Mouse (Mus musculus) thymus, postnatal 36 days (tissue): ENCODE data around the gene Adamts9.

Experiments
- DNase-seq, 2 experiments: peaks; one replicate each; pipeline ENCODE4 v3.0.0; 2022; ENCODE audit warnings: mixed read lengths in 2 of 2

The Adamts9 gene

DNA sequence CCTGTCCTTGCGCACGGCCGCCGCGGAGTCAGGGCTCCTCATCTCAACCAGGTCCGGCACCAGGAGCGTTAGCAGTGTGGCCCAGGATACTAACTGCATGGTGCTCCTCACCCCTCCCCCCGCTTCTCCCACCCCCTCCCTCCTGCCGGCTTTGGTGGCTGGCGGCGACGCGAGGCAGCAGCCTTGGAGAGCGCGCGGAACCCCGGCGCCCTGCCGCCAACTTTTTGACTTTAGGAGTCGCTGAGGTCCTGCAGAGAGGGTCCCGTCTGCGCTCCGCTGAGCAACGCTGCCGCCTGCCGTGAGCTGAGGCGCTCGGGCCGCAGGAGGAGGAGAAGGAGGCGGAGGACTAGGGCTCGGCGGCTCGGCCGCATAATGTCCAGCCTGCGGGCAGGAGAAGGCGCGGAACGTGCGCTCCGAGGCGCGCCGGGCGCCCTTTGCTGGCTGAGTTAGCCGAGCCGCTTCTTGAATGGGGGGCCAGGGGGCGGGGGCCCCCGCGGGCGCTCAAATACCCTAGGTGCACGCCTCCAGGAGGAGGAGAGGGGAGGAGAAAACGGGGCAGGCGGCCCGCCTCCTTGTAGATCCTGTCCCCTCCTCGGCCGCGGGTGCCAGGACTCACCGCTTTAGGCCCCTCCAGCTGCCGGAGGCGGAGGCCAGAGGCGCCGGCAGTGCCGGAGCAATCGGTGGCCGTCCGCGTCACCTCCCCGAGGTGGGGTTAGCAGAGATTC lies at the start of gene Adamts9:
Gene Adamts9, minus strand, starts transcription at position 436 of the 725 bp plus-strand sequence.
- DNase-seq: peak in 1 of 2 experiments; percentile 19

DNA sequence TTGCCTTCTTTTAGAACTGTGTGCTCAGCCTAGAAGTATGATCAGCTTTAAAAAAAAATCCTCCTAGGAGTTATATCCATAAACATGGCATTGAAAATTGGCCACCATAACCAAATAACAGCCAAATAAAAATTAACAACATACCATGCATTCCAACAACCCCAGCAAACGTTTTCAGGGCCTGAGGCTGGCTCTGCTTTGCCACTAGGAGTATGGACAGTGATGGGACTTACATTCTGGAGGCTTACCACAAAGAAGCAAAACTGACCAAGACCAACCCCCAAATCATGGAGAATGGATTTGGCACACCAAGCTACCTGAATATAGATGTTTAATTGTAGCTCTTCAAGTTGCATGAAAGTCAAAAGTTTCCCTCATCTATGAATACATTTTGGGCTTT lies 48.3 kb upstream of the Adamts9 start:
- no peak for DNase-seq

DNA sequence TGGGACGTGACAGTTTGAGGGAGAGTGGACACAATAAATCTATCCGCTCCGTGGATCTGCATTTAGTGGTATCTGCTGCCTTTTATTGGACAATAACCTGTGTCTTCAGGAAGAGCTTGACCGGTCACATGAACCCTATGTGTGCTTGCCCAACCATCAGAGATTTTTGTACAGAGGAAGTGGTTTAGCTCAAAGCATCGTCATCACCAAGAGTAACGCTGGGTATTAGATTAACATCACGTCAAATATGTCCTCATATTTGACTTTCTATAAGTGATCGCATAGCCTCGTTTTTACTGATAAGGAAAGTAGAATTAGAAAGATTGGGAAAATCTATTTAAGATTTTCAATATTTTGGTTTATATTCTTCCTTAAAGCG lies 45.3 kb upstream of the Adamts9 start:
- no peak for DNase-seq

DNA sequence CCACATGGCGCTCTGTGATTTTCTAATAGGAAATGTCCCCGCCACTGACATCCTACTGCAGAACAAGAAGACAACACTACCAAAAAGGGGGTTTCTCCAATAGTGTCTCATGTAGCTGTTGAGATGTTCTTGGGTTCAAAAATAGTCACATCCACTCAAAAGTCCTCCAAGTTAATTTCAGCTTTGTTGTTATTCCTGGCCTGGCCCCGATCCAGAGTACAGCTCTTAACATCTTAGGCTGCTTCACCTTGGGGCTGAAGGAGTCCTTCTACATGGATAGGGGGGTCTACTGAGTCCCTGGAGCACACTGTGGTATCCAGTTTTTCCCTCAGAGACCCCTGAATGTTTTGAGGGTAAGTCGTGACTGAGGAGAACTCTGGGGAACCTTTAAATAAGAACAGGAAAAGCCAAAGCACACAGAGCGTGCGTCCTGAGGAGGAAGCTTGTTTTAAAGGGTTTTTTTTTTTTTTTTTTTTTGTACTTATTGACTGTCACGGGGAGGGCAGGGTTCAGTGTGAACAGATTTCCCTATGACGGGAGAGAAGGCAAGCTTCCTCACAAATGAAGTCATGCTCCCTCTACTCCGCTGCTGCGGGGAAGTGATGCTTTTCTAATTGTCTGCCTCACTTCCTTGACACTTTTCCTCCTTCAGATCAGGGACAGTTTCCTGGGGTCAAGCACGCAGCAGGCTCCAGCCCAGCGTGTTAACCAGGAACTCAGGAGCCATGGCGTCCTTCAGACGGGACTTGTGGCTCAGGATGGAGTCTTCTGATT lies 44.7 kb upstream of the Adamts9 start:
- DNase-seq: no peak

DNA sequence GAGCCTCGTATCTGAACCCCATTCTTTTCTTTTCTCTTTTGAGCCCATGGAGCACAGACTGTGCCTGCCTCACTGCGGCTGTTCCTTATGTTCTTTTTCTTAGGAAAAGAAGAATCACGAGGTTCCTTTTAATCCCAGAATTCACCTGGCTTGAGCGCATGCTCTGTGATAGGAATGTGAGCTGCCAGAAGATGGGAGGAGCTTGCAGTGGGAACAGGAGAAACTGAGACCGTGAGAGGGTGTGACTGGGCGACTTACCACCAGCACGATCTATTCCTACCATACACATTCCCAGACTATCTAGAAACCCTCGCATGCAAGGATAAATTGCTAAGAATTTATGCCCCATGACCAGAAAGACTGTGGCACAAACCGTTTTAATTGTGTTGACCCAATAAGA lies 44.1 kb upstream of the Adamts9 start:
- DNase-seq: no peak

DNA sequence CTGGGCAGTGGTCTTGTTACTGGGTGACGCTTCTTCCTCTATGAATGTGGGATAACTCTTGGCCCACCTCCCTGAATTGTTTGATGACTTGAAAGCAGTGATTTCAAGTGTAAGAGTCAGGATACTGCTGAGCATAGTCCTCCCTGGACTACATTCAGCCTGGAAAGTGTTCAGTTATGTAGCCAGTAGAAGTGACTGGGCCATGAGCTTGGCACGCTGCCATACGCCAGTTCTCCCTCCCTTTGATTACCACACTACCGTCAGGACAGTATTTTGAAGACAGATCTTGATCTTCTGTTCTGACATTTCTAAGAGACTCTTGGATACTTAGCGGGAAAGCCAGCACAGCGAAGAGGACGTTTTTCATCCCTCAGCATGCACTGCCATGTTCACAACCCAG lies 40.1 kb upstream of the Adamts9 start:
- DNase-seq: no peak

DNA sequence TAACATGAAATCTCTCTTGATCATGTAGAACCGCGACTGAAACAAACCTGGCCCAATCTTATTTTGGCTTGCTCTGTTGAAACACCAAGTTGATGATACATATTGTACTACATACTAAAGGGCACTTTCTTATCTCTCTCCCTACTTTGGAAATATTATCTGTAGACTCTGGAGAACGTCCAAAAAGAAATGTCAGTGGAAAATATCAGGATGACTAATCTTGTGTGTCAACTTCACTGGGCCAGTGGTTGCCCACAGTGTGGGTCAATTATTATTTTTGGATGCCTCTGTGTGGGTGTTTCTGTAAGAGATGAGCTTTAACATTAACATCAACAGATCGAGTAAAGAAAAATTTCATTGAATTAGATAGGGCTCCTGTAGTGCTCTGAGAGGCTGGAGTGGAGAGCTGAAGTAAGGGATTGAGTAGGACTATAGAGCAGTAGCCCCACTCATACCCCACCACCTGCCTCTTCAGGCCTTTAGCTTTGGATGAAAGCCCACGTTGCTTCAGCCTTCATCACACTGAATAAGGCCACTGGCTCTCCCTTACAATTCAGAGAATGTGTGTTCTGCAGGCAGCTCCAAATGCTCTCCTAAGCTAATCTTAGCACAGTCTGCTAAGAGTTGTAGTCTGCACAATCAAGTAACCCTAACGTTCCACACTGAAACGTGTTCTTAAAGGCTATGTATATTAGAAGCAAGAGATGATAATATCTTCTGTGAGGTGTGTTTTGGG lies 38.3 kb upstream of the Adamts9 start:
- DNase-seq: no peak

DNA sequence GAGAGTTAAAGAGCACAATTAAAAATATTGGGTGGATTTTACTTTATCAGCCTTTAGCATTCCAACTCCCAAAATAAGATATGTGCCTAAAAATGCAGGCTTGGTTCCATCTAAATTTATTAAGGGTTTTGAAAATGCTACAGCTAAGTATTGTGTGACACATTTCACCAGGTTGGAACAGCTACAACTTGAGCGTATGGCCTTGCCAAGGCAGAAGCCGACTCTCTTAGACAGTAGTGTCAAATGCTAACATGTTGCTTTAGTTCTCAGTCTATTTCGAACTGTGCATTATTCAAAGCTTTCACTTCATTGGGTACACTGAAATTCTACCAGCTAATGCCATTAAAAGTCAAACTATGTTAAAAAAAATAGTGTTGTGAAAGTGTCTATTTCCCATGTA lies 30.0 kb upstream of the Adamts9 start:
- DNase-seq: no peak

DNA sequence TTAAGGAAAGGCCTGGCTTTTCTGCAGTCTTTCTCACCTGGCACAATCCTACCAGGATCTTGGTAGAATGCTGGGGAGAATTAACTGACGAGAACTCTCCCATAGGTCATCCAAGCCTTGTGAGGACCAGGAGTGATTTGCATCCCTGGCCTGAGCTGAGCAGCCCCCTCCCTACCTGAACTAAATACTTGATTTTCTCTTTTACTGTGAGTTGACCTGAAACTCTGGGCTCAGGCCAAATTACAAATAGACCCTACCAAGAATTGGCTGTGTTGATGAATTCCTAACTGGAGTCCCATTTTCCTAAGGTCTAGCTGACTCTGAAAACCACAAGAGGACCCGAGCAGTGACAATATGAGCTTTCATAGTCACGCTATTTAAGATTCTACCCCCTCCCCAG lies 25.4 kb upstream of the Adamts9 start:
- DNase-seq: no peak

DNA sequence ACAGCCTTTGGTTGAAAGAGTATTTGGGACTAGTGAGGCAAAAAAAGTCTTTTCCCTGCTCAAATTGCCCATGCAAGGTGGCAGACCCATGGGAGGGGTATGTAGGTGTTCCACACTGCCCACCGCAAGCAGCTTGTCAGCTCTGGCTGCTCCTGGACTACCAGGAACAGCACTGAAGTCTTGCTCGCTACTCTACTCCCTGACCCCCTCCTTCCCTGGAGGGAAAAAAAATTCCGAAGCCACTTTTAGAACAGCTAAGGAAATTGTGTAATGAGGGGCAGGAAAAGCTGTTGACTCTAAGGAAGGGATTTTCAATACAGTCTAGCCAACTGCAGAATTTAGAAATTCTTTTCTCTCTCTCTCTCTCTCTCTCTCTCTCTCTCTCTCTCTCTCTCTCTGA lies 24.9 kb upstream of the Adamts9 start:
- DNase-seq: no peak

DNA sequence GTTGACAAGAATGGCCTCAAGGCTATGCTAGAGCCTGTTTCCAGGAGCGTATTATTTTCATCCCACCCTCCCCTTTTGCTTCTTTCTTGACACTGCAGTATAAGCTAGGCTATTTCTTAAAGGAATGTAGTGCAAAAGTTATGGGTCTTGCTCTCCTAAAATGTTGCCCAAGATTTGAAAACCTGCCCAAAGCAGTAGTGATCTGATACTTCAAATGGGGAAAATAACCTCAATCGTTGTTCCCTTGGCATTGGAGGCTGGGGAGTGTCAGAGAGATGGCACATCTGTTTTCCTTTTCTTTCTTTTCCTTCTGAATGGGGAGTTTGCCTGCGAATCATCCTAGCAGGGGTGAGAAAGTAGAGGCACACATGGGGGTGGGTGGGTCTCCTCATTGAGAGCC lies 19.7 kb upstream of the Adamts9 start:
- no peak for DNase-seq

DNA sequence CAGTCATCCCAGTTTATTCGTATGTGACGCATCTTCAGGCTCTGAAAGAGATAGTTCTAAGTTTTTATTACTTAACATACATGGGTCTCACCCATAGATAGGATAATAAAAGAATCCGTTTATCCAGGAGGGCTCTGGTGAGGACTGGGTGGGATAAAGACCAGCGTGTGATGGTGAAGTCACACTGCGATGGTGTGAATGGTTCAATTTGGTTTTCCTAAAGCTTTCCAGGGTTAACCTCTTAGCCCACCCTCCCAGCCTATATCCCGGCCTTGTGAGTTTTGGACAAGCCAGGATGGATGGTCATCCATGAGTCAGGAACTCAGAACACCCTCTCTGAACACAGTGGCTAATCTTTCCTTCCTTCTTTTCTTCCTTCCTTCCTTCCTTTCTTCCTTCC lies 17.7 kb upstream of the Adamts9 start:
- no peak for DNase-seq

DNA sequence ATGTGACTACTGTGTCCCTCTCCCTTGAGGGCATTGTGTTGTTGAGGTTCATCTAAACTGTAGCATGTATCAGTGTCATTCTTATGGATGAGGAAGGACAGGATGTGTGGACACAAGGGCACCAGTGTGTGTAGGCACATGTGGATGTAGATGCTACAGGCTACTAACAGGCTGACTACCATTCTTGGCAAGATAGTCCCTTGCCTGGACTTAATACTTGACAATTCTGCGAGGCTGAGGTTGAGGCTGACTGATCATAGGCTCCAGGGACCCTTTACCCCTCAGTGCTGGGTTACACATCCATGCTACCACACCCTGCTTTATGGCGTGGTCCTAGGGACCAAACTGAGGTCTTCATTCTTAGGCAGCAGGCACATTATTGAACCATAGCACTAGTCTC lies 16.1 kb upstream of the Adamts9 start:
- no peak for DNase-seq

DNA sequence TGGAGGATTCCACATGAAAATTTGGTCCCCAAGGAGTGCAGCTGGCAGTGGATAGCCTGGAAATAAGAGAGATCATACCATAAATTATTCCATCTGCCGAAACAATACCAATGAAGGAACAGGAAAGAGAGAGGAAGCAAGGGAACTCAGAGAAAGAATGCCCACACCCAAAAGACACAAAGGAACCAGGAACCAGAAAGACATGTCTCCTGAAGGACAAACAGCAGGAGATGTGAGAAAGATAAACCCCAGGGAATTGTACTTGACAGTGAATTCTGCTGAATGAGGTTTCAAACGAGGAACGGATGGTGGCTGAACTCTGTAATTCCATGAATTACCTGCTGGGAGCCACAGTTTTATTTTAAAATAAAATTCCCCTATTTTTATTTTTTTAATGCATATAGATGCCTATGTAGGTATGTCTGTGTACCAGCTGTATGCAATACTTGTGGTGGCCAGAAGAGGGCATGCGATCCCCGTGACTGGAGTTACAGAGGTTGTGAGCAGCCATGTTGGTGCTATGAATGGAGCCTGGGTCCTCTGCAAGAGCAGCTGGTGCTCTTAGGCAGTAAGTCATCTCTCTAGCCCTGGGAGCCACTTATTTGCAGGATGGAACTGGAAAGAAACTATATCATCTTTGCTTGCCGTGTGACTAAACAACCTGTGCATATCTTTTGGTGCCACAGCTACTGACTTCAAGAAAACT lies 4.2 kb upstream of the Adamts9 start:
- DNase-seq: no peak

DNA sequence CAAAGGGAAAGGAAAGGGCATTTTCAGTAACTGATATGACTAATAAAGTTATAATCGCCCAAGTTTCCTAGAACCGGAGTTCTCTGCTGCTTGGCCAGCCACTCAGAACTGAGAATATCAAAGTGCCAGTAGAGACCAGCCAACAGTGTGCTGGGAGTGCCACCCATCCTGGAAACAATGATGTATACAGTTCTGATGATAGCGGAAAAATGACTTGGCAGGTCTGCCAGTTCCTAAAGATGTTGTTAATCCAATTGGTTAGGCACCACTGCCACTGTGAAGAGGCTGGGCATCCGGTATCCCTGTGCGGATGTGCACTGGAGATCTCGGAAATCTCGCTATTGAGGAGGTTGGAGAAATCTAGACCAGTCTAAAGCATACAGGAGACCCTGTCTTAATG lies 1.4 kb upstream of the Adamts9 start:
- DNase-seq: no peak

DNA sequence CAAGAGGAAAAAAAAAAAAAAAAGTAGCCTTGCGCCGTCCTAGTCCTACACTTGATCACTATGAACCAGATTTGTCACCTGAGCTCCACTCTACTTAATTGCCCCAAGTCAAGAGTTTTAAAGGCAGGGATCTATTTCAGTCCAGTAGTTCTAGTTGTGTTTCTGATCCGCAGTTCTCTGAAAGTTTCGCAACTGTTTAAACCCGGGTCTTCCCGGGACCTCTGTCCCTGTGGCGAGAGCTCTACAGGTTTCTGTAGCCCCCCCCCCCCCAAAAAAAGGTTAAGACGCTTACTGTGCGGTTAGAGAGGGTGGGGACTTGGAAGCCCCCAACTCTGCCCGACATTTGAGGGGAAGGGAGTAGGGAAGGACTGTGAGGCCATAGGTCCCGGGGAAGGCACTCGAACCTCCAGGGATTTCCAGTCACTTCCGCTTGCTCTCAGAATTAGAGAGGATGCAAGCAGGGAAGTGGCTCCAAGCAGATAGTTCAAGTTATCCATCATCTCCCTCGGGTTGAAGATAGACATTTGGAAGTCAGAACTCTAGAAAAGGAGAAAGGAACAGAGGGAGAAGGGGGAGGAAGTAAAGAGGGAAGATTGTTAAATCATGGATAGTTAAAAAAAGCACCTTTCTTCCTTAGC lies 875 bp upstream of the Adamts9 start:
- DNase-seq: no peak

DNA sequence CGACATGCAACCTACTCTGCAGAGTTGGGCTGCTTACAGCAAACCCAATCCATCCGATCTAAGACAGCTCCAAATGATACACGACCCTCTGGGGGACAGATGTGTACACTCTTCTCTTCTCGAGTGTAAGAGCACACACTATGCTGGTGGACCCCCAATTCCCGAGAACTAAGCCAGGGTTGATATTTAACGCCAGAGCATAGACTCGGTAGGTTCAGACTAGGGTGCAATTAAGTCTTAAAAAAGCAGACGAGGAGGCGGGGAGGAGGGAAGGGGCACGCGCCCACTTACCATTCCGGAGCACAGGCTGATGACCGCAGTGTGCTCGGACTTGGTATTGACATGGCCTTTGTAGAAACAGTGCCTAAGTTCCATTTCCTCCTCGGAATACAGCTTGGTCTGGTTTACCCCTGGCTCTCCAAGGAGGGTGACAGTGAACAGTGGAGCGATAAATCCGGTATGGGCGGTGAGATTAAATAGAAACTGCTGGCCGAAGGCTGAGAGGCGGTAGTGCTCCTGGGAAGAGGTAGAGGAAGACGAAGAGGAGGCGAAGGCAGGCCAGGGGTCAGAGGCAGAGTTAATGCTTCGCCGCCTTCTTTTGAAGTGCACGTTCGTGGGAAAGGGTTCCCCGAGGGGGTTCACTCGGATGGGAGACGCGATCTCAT lies 1.4 kb downstream of the Adamts9 start:
- DNase-seq: no peak

DNA sequence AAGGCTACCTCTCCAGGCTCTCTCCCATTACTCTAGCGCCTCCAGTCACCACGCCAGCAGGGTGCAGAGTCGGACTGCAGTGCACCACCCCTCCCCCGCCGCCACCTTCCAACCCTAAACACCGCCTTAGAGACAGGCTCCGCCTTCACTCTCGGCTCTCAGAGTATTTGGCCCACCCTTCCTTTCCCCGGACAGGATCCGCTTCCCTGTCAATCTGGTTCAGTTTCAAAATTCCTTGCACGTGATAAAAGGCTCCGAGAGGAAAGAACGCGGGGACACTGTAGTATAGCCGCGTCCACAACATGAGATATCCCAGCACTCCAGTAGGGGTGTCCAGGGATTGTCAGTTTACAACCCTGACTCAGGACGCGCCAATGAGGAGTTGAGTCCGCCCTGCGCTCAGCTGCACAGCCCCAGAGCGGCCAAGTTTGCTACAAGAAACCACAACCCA lies 2.0 kb downstream of the Adamts9 start:
- peak; percentile 41 to 51 for DNase-seq

DNA sequence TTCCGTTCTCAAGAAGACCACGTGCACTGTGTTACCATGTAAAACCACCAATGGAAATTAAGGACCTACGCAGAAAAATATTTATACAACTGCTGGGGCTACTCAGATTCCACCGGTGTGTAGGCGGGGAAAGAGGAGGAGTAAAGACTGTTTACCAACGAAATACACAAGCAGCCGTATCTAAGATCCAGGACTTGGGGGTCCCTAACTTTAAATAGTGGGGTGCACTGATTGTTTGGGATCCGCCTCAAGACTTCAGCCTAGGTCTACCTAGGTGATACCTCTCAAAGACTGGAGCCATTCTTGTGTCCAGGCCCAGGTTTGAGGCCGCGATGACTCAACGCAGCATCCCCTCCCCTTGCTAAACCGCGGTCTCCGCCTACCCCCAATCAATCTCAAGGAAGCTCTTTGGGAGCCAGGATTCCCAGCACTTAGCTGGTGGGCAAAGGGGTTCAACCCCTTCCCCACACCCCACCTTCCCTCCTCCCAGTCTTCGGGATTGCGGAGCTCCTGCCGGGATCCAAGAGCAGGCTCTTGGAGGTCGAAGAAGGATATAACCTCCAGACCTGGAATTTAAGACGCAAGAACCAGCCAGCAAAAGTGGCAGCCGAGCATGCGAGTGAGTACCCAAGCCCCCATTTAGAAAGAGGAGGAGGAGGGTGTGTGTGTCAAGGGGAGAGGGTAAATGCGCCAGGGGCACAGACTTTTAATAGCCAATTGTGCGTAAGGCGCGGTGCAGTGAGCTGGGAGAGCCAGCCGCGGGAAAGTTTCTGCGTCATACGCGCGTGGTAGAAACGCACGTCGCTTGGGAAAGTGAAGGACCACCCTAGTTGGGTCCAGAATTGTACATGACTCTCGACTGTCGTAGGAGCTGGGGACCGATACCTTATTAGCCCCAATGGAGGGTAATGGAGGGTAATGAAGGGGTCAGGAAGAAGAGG lies 2.8 kb downstream of the Adamts9 start:
- peak in 1 of 2 experiments; percentile 3 for DNase-seq

DNA sequence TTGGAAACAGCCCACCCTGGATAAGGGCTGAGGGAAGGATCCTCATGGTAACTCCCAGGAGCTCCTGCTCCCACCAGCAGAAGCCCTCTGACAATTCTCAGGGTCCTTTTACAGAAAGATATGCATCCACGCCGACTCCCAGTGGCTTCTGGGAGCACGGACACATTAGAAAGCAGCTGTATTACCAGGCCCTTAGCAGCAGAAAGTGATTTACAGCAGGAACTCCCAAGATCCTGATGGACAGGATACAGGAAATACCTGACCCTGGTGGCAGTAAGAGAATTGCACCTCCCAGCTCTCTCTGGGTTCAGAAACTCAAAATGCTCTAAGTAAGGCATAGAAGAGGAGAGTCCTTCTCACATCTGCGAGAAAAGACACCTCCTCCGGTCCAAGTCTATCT lies 15.0 kb downstream of the Adamts9 start:
- DNase-seq: no peak

DNA sequence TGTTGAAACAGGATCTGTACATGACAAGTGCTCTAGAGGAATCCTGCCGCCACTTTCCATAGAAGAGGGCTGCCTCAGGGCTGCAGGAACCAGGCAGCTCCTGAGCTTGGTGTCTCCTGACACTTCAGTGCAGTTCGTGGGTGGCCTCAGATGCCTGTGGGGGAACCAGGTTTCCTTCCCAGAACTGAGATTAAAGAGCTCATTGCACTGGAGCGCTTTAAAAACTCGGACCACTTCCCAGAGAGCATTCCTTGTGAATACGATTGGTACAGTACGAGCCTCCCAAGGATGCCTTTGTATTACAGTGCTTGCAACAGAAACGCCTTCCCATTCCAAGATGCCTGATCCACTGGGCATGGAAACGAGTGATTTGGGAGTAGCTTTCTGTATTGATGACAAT lies 18.8 kb downstream of the Adamts9 start:
- DNase-seq: no peak
